Mouse (Mus musculus): ENCODE measurements around the gene Rimbp2.

- no peak for TF ChIP-seq CTCF (IDR thresholded peaks at IDR 0.05; ENCODE audit: insufficient read depth, low read depth, low read length)
- no peak for TF ChIP-seq POLR2A (IDR thresholded peaks at IDR 0.05; ENCODE audit: insufficient read depth, low read depth, low read length)
These were observed 192.2 kb downstream of the Rimbp2 start for GRCm38 (mm10) chr5:128761118-128761517.
